Mouse (Mus musculus) CH12.LX (cell line): ENCODE measurements around the gene Gm45837. TPM values are rescaled to one million over a fixed set of nuclear protein-coding genes. Genes with fewer than 3 reads are reported as not detected.

Source experiments
- DNase-seq: peaks from one replicate; pipeline ENCODE4 v3.0.0-alpha.2; 2013; ENCODE audit errors: extremely low read depth
- H3K27ac ChIP-seq: 2 replicates; pipeline ENCODE4 v1.5.1; 2012; ENCODE audit warnings: low read depth, mild to moderate bottlenecking, control low read depth, moderate library complexity; ENCODE audit not compliant: insufficient read depth
- H3K27me3 ChIP-seq: replicated peaks from 2 replicates; pipeline ENCODE3; 2012; ENCODE audit warnings: inconsistent platforms
- H3K36me3 ChIP-seq, 2 experiments: replicated peaks in 1 of 2; 2 replicates each; pipeline versions ENCODE3 to v1.6.1; 2012; ENCODE audit warnings: inconsistent platforms in 1 of 2, low read length in 1 of 2, mild to moderate bottlenecking in 1 of 2, mixed read lengths in 1 of 2, moderate library complexity in 1 of 2; ENCODE audit not compliant: control insufficient read depth in 1 of 2, insufficient read depth in 1 of 2
- H3K4me1 ChIP-seq, 2 experiments: 2 replicates each; pipeline ENCODE4 v1.6.1; 2012; ENCODE audit warnings: inconsistent platforms in 1 of 2, moderate library complexity in 1 of 2; ENCODE audit not compliant: insufficient read depth in 2 of 2, control insufficient read depth in 1 of 2
- H3K4me2 ChIP-seq: 2 replicates; pipeline ENCODE4 v1.6.1; 2012; ENCODE audit warnings: low read depth, mild to moderate bottlenecking, control low read depth; ENCODE audit not compliant: poor library complexity, insufficient read depth, severe bottlenecking
- H3K4me3 ChIP-seq, 3 experiments: fragments of 150-350 bp in 1 of 3; sonication (generic) in 1 of 3; replicated peaks in 1 of 3; 2 replicates each; pipeline versions ENCODE3 to v1.5.1; 2011 to 2012; ENCODE audit warnings: low read depth in 2 of 3, low read length in 2 of 3, mild to moderate bottlenecking in 2 of 3, moderate library complexity in 2 of 3, control low read depth in 1 of 3, improper control_type of control experiment in 1 of 3, inconsistent platforms in 1 of 3, mixed read lengths in 1 of 3; ENCODE audit not compliant: poor library complexity in 1 of 3
- H3K79me2 ChIP-seq: replicated peaks from 2 replicates; pipeline ENCODE4 v1.6.1; 2012; ENCODE audit warnings: mild to moderate bottlenecking, moderate library complexity; ENCODE audit not compliant: control insufficient read depth, poor library complexity, insufficient read depth, severe bottlenecking; ENCODE audit errors: extremely low read depth
- H3K9ac ChIP-seq: 2 replicates; pipeline ENCODE4 v1.6.1; 2012; ENCODE audit warnings: low read depth, mild to moderate bottlenecking, control low read depth, moderate library complexity; ENCODE audit not compliant: insufficient read depth
- H3K9me3 ChIP-seq: replicated peaks from 2 replicates; pipeline ENCODE3; 2012; ENCODE audit warnings: low read length, inconsistent platforms, mixed read lengths
- BHLHE40 ChIP-seq: IDR thresholded peaks from 2 replicates; pipeline ENCODE4 v1.6.1; 2011; ENCODE audit warnings: mild to moderate bottlenecking, low read depth, low read length, improper control_type of control experiment
- CHD1 ChIP-seq: IDR thresholded peaks from 2 replicates; pipeline ENCODE4 v1.6.1; 2012; ENCODE audit warnings: low read depth, low read length, improper control_type of control experiment, inconsistent platforms
- CHD2 ChIP-seq: IDR thresholded peaks from 2 replicates; pipeline ENCODE4 v1.6.1; 2011; ENCODE audit warnings: low read length, improper control_type of control experiment
- CTCF ChIP-seq, 2 experiments: IDR thresholded peaks in 1 of 2; conservative IDR thresholded peaks in 1 of 2; 2 replicates each; pipeline ENCODE4 v1.5.1; 2011 to 2012; ENCODE audit warnings: low read depth in 2 of 2, low read length in 2 of 2, improper control_type of control experiment in 1 of 2, inconsistent platforms in 1 of 2, mild to moderate bottlenecking in 1 of 2, moderate library complexity in 1 of 2
- E2F4 ChIP-seq: IDR thresholded peaks from 2 replicates; pipeline ENCODE4 v1.6.1; 2011; ENCODE audit warnings: low read depth, low read length, improper control_type of control experiment; ENCODE audit not compliant: insufficient replicate concordance
- ELF1 ChIP-seq: IDR thresholded peaks from 2 replicates; pipeline ENCODE4 v1.6.1; 2014; ENCODE audit warnings: low read depth, mild to moderate bottlenecking, inconsistent platforms, low read length, improper control_type of control experiment
- EP300 ChIP-seq: IDR thresholded peaks from 2 replicates; pipeline ENCODE4 v1.6.1; 2011; ENCODE audit warnings: low read length, improper control_type of control experiment
- ETS1 ChIP-seq: conservative IDR thresholded peaks from 2 replicates; pipeline ENCODE4 v1.6.1; 2012; ENCODE audit warnings: low read depth, mild to moderate bottlenecking, inconsistent platforms, low read length, improper control_type of control experiment, moderate library complexity
- GABPA ChIP-seq: IDR thresholded peaks from 2 replicates; pipeline ENCODE4 v1.6.1; 2012; ENCODE audit warnings: low read depth, low read length, improper control_type of control experiment, inconsistent platforms; ENCODE audit not compliant: insufficient replicate concordance
- HCFC1 ChIP-seq: IDR thresholded peaks from 2 replicates; pipeline ENCODE4 v1.6.1; 2012; ENCODE audit warnings: low read depth, mild to moderate bottlenecking, inconsistent platforms, low read length, improper control_type of control experiment
- IRF4 ChIP-seq: IDR thresholded peaks from 2 replicates; pipeline ENCODE4 v1.6.1; 2014; ENCODE audit warnings: low read depth, mild to moderate bottlenecking, inconsistent platforms, low read length, improper control_type of control experiment
- JUN ChIP-seq: IDR thresholded peaks from 2 replicates; pipeline ENCODE4 v1.6.1; 2011; ENCODE audit warnings: low read depth, mild to moderate bottlenecking, low read length, improper control_type of control experiment, moderate library complexity; ENCODE audit not compliant: insufficient read depth
- JUND ChIP-seq: conservative IDR thresholded peaks from 2 replicates; pipeline ENCODE4 v1.6.1; 2011; ENCODE audit warnings: low read depth, low read length, improper control_type of control experiment
- KAT2A ChIP-seq: IDR thresholded peaks from 2 replicates; pipeline ENCODE4 v1.6.1; 2012; ENCODE audit warnings: low read length, improper control_type of control experiment, inconsistent platforms; ENCODE audit not compliant: insufficient replicate concordance
- MAFK ChIP-seq: IDR thresholded peaks from 2 replicates; pipeline ENCODE4 v1.6.1; 2011; ENCODE audit warnings: low read length, improper control_type of control experiment; ENCODE audit not compliant: insufficient replicate concordance
- MAX ChIP-seq: IDR thresholded peaks from 2 replicates; pipeline ENCODE4 v1.6.1; 2011; ENCODE audit warnings: low read length, improper control_type of control experiment
- MAZ ChIP-seq: IDR thresholded peaks from 2 replicates; pipeline ENCODE4 v1.6.1; 2012; ENCODE audit warnings: low read depth, mild to moderate bottlenecking, inconsistent platforms, low read length, improper control_type of control experiment, moderate library complexity
- MEF2A ChIP-seq: IDR thresholded peaks from 2 replicates; pipeline ENCODE4 v1.6.1; 2014; ENCODE audit warnings: low read depth, mild to moderate bottlenecking, inconsistent platforms, low read length, improper control_type of control experiment, borderline replicate concordance
- MXI1 ChIP-seq: IDR thresholded peaks from 2 replicates; pipeline ENCODE4 v1.6.1; 2011; ENCODE audit warnings: mild to moderate bottlenecking, low read depth, low read length, improper control_type of control experiment
- MYC ChIP-seq: IDR thresholded peaks from 2 replicates; pipeline ENCODE4 v1.6.1; 2011; ENCODE audit warnings: low read depth, mild to moderate bottlenecking, improper control_type of control experiment, low read length
- NELFE ChIP-seq: IDR thresholded peaks from 2 replicates; pipeline ENCODE4 v1.6.1; 2011; ENCODE audit warnings: low read depth, low read length, improper control_type of control experiment
- NRF1 ChIP-seq: IDR thresholded peaks from 2 replicates; pipeline ENCODE4 v1.6.1; 2014; ENCODE audit warnings: low read depth, mild to moderate bottlenecking, inconsistent platforms, low read length, improper control_type of control experiment, moderate library complexity
- PAX5 ChIP-seq: IDR thresholded peaks from 2 replicates; pipeline ENCODE4 v1.6.1; 2012; ENCODE audit warnings: low read length, inconsistent platforms, mixed read lengths
- POLR2A ChIP-seq: IDR thresholded peaks from 2 replicates; pipeline ENCODE4 v1.6.1; 2011; ENCODE audit warnings: low read depth, mild to moderate bottlenecking, improper control_type of control experiment, low read length
- POLR2AphosphoS2 ChIP-seq: IDR thresholded peaks from 2 replicates; pipeline ENCODE4 v1.6.1; 2011; ENCODE audit warnings: low read depth, low read length, improper control_type of control experiment
- RAD21 ChIP-seq: IDR thresholded peaks from 2 replicates; pipeline ENCODE4 v1.6.1; 2011; ENCODE audit warnings: low read depth, mild to moderate bottlenecking, low read length, improper control_type of control experiment, moderate library complexity
- RCOR1 ChIP-seq: conservative IDR thresholded peaks from 2 replicates; pipeline ENCODE4 v1.6.1; 2012; ENCODE audit warnings: low read depth, mild to moderate bottlenecking, inconsistent platforms, low read length, improper control_type of control experiment
- SIN3A ChIP-seq: IDR thresholded peaks from 2 replicates; pipeline ENCODE4 v1.6.1; 2012; ENCODE audit warnings: low read length, improper control_type of control experiment, inconsistent platforms
- SMC3 ChIP-seq: IDR thresholded peaks from 2 replicates; pipeline ENCODE4 v1.6.1; 2011; ENCODE audit warnings: low read depth, low read length, improper control_type of control experiment
- TBP ChIP-seq: conservative IDR thresholded peaks from 2 replicates; pipeline ENCODE4 v1.6.1; 2011; ENCODE audit warnings: low read depth, low read length, improper control_type of control experiment
- TCF12 ChIP-seq: IDR thresholded peaks from 2 replicates; pipeline ENCODE4 v1.6.1; 2014; ENCODE audit warnings: low read depth, mild to moderate bottlenecking, inconsistent platforms, low read length, improper control_type of control experiment
- UBTF ChIP-seq: IDR thresholded peaks from 2 replicates; pipeline ENCODE4 v1.6.1; 2012; ENCODE audit warnings: low read depth, mild to moderate bottlenecking, inconsistent platforms, low read length, improper control_type of control experiment, moderate library complexity
- USF1 ChIP-seq: IDR thresholded peaks from 2 replicates; pipeline ENCODE4 v1.6.1; 2014; ENCODE audit warnings: low read depth, mild to moderate bottlenecking, inconsistent platforms, low read length, improper control_type of control experiment
- USF2 ChIP-seq: conservative IDR thresholded peaks from 2 replicates; pipeline ENCODE4 v1.6.1; 2011; ENCODE audit warnings: low read depth, low read length, improper control_type of control experiment
- ZC3H11A ChIP-seq: IDR thresholded peaks from 2 replicates; pipeline ENCODE4 v1.6.1; 2012; ENCODE audit warnings: low read depth, mild to moderate bottlenecking, inconsistent platforms, low read length, improper control_type of control experiment
- ZKSCAN1 ChIP-seq: IDR thresholded peaks from 2 replicates; pipeline ENCODE4 v1.6.1; 2012; ENCODE audit warnings: low read depth, inconsistent platforms, low read length, improper control_type of control experiment, borderline replicate concordance
- ZMIZ1 ChIP-seq: IDR thresholded peaks from 2 replicates; pipeline ENCODE4 v1.6.1; 2012; ENCODE audit warnings: low read depth, mild to moderate bottlenecking, inconsistent platforms, low read length, improper control_type of control experiment
- ZNF384 ChIP-seq: IDR thresholded peaks from 2 replicates; pipeline ENCODE4 v1.6.1; 2012; ENCODE audit warnings: low read depth, low read length, improper control_type of control experiment, inconsistent platforms
- dilution Hi-C: fragments of 300-500 bp; cut with MboI; formaldehyde crosslinking; loops from 2 replicates; pipeline ENCODE4 v1.14.3; 2020; ENCODE audit warnings: low sequenced_read_pairs; ENCODE audit not compliant: extremely low pct_unique_long_range_greater_than_20kb, extremely low pct_ligation_motif_present
- in situ Hi-C: fragments of 300-500 bp; cut with MboI; formaldehyde crosslinking; loops from 3 replicates; pipeline ENCODE4 v1.14.3; 2019; ENCODE audit warnings: low sequenced_read_pairs, low pct_ligation_motif_present, low pct_unique_long_range_greater_than_20kb, mixed read lengths
- polyA plus RNA-seq: library from polyadenylated mRNA; unstranded; fragments of >175 nt; gene quantifications from 2 replicates; pipeline ENCODE4 v1.2.1, GENCODE M21; 2012; ENCODE audit warnings: low read depth; ENCODE audit not compliant: insufficient read length
- total RNA-seq, 2 experiments: library from RNA; depleted of rRNA; stranded (reverse); fragments of 300-350 nt in 1 of 2; fragments of >200 nt in 1 of 2; gene quantifications; 2 replicates each; pipeline ENCODE4 v1.2.3; 2012 to 2014

Gene Gm45837
- total and polyA plus RNA-seq, 3 experiments: 0.04 to 0.84 TPM; not detected in 1

DNA sequence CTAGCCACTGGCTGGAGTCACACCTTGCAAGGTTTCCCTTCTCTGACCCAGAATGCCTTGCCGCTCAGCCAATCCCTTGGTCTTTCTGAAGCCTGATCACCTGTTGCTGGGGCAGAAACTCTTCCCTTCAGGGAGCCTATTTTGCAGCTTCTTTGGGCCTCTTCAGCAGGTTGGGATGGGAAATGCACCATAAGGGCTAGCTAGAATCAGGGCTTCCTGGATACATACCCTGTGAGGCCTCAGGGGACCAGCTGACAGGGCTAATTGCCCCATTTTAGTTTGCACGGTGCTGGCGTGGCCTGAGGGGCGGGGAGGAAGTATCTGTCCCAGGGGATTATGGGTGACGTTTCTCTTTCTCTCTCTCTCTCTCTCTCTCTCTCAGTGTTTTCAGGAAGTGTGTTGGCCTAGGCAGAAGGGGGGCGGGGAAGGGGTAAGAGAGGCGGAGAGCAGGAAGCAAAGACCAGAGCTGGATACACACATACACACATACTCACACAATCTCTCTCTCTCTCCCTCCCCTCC, 32.9 kb upstream of the Gm45837 start:
- H3K4me2 ChIP-seq: peak overlapping the region; percentile 74
- peaks cover 13 to 65% of the 10 kb centered on the region in 2 experiments for H3K36me3 ChIP-seq
- in situ Hi-C loops: loop anchor here (10.0 kb wide), 2 partner anchors 313 to 403 kb away; partner anchors contain the start of gene P2ry6
- no peaks in the 10 kb centered on the region for H3K27me3 ChIP-seq
- H3K27ac ChIP-seq: peak overlapping the region; percentile 61
- H3K4me1 ChIP-seq: peaks cover 32 to 61% of the 10 kb centered on the region in 2 experiments
- TF ChIP-seq ZNF384: no peak
- TF ChIP-seq SIN3A: peak; percentile 96
- TF ChIP-seq POLR2A: peak; percentile 42; the same call in 1 of the 2 replicates
- TF ChIP-seq ZKSCAN1: no peak; the same call in 1 of the 2 replicates
- 0 out of 2 replicates have a peak, but pooled peaks have one; percentile 34 for TF ChIP-seq TBP
- no peak for TF ChIP-seq CTCF (conservative IDR thresholded peaks at IDR 0.05 in 1 of 2, IDR thresholded peaks at IDR 0.05 in 1 of 2; ENCODE audit: low read depth in 2 of 2, low read length in 2 of 2)
- peak; percentile 62; the same call in 1 of the 2 replicates for TF ChIP-seq ZMIZ1
- TF ChIP-seq EP300: peak; percentile 72; the same call in 1 of the 2 replicates
- no peak for TF ChIP-seq ZC3H11A
- peak; percentile 93 for TF ChIP-seq ETS1
- TF ChIP-seq HCFC1: peak; percentile 77
- TF ChIP-seq JUND: peak; percentile 69; the same call in 1 of the 2 replicates
- peak; percentile 42; the same call in 1 of the 2 replicates for TF ChIP-seq NELFE
- peak; percentile 86; the same call in 1 of the 2 replicates for TF ChIP-seq KAT2A
- peak; percentile 56 for TF ChIP-seq BHLHE40
- peak; percentile 74; the same call in 1 of the 2 replicates for TF ChIP-seq MEF2A
- TF ChIP-seq USF2: 0 out of 2 replicates have a peak, but pooled peaks have one; percentile 7
- peak; percentile 78 for TF ChIP-seq TCF12
- TF ChIP-seq MAFK: peak; percentile 47; the same call in 1 of the 2 replicates
- TF ChIP-seq E2F4: no peak
- peak; percentile 70; the same call in 1 of the 2 replicates for TF ChIP-seq MYC
- peak; percentile 61 for TF ChIP-seq JUN
- 0 out of 2 replicates have a peak, but pooled peaks have one; percentile 37 for TF ChIP-seq RCOR1
- peak; percentile 81 for TF ChIP-seq MAX
- TF ChIP-seq USF1: no peak
- TF ChIP-seq PAX5: no peak
- no peak for TF ChIP-seq SMC3
- no peak for TF ChIP-seq CHD1
- no peak for TF ChIP-seq UBTF
- no peak for TF ChIP-seq GABPA
- peak; percentile 98 for TF ChIP-seq CHD2
- TF ChIP-seq NRF1: peak; percentile 39; the same call in 1 of the 2 replicates
- TF ChIP-seq IRF4: peak; percentile 81
- peak; percentile 95 for TF ChIP-seq MAZ
- 0 out of 2 replicates have a peak, but pooled peaks have one; percentile 31 for TF ChIP-seq POLR2AphosphoS2
- no peak for TF ChIP-seq RAD21
- TF ChIP-seq ELF1: peak; percentile 96
- peak; percentile 89 for TF ChIP-seq MXI1
- TF ChIP-seq, all 38 proteins: peak for 26
- Histone ChIP-seq H3K9me3 (no peaks in the 10 kb centered on the region), H3K4me3 (peak overlapping the region; percentile 51 to 90 (median 60)), H3K79me2 (peaks cover 6% of the 10 kb centered on the region), H3K9ac (peak overlapping the region; percentile 93)
- dilution Hi-C loops: no loop called here
- DNase-seq: peak; percentile 96
